11 mouse cellular contexts compared by ENCODE assay signal in genomic region chr5:96868893-96869292, GRCm38 (mm10).
DNase-seq lines count a peak whose midpoint lies in the region; ATAC-seq lines count a peak whose summit lies in the region.
"Had no signal": no experiment of that assay in that cellular context is flagged by ENCODE, and none has a peak within 500 bp of the region (broad histone marks: within the 10 kb centered on the region; RNA-seq: fewer than 3 reads in every experiment).

No protein-coding gene starts in this region.

- H3K27me3 ChIP-seq in embryonic facial prominence, embryonic 11.5 days (ENCODE audit: control insufficient read depth, insufficient read depth, low read length): no peaks in the 10 kb centered on the region
- H3K27me3 ChIP-seq: limb, embryonic 15.5 days had no signal

- 75% methylated on average over 6 of the region's 6 CpGs for WGBS in embryonic facial prominence, embryonic 11.5 days

- no peak overlapping the region for H3K4me3 ChIP-seq in embryonic facial prominence, embryonic 11.5 days (ENCODE audit: low read depth, low read length)
- H3K4me3 ChIP-seq: limb, embryonic 15.5 days had no signal

- no peaks in the 10 kb centered on the region for H3K36me3 ChIP-seq in embryonic facial prominence, embryonic 11.5 days (replicated peaks; ENCODE audit: control insufficient read depth, insufficient read depth, low read depth, low read length)
- H3K36me3 ChIP-seq: limb, embryonic 15.5 days had no signal

- no peak overlapping the region for H3K9ac ChIP-seq in embryonic facial prominence, embryonic 11.5 days (replicated peaks; ENCODE audit: low read length)
- H3K9ac ChIP-seq: limb, embryonic 15.5 days had no signal

- DNase-seq in ovary, adult 18-20 months (ENCODE audit: low spot score): peak; percentile 48
- no peak for DNase-seq in ovary, postnatal 10 days (ENCODE audit: low spot score)
- DNase-seq in embryonic facial prominence, embryonic 11.5 days (ENCODE audit: low spot score): peak; percentile 19
- DNase-seq in lung, postnatal 14 days: peak; percentile 10
- DNase-seq in urinary bladder, postnatal 14 days (ENCODE audit: low spot score): peak; percentile 83
- no peak for DNase-seq in right cerebral cortex, postnatal 10 days (ENCODE audit: low spot score in 2 of 2)
- no peak for DNase-seq in gastrocnemius, postnatal 4 days (ENCODE audit: low spot score in 2 of 2)
- DNase-seq: cerebellum, adult 18-20 months; midbrain, embryonic 14.5 days had no signal

- H3K27ac ChIP-seq in embryonic facial prominence, embryonic 11.5 days (replicated peaks; ENCODE audit: low read depth, low read length): no peak overlapping the region
- H3K27ac ChIP-seq: limb, embryonic 15.5 days had no signal

- no peaks in the 10 kb centered on the region for H3K4me1 ChIP-seq in embryonic facial prominence, embryonic 11.5 days (ENCODE audit: control insufficient read depth, insufficient read depth, low read length)
- H3K4me1 ChIP-seq: limb, embryonic 15.5 days had no signal

- H3K4me2 ChIP-seq in embryonic facial prominence, embryonic 11.5 days (ENCODE audit: low read depth, low read length): no peak overlapping the region
- H3K4me2 ChIP-seq: limb, embryonic 15.5 days had no signal

- no peaks in the 10 kb centered on the region for H3K9me3 ChIP-seq in embryonic facial prominence, embryonic 11.5 days (replicated peaks; ENCODE audit: control insufficient read depth, low read length)
- H3K9me3 ChIP-seq: limb, embryonic 15.5 days had no signal

- no peak for ATAC-seq in embryonic facial prominence, embryonic 11.5 days (replicated peaks; ENCODE audit: insufficient number of reproducible peaks, low FRiP score, low TSS enrichment, low read depth)
- ATAC-seq: CD4-positive, CD25-positive, alpha-beta regulatory T cell, adult 4 months had no signal

Comparison
In these comparisons a context has a peak if more than half of its experiments do, and no peak if none do; other contexts are left out.
1. DNase-seq: peak in ovary, adult 18-20 months (single experiment), embryonic facial prominence, embryonic 11.5 days (single experiment), lung, postnatal 14 days (single experiment) and urinary bladder, postnatal 14 days (single experiment); none in ovary, postnatal 10 days (single experiment), right cerebral cortex, postnatal 10 days (0 of 2) and gastrocnemius, postnatal 4 days (0 of 2).